Mouse (Mus musculus): Measurements from ENCODE around the gene Tesc. TPM values are rescaled to one million over a fixed set of nuclear protein-coding genes. Genes with fewer than 3 reads are reported as not detected.

The Tesc gene
- total RNA-seq, 2 experiments from 2014 or later, result not detected

- ATAC-seq (replicated peaks; ENCODE audit: low FRiP score, poor library complexity, severe bottlenecking), result no peak
Measured at GRCm38 (mm10) chr5:118095433-118095832, 67.9 kb downstream of the Tesc start.

GRCm38 (mm10) chr5:118095849-118096248 is 68.3 kb downstream of the Tesc start:
- ATAC-seq (replicated peaks; ENCODE audit: low FRiP score, poor library complexity, severe bottlenecking), result no peak

GRCm38 (mm10) chr5:118096317-118096716 is 68.8 kb downstream of the Tesc start:
- ATAC-seq (replicated peaks; ENCODE audit: low FRiP score, poor library complexity, severe bottlenecking), result no peak

GRCm38 (mm10) chr5:118099069-118099869 is 71.7 kb downstream of the Tesc start:
- no peak for ATAC-seq (replicated peaks; ENCODE audit: low FRiP score, poor library complexity, severe bottlenecking)

GRCm38 (mm10) chr5:118099870-118100478 is 72.4 kb downstream of the Tesc start:
- no peak for ATAC-seq (replicated peaks; ENCODE audit: low FRiP score, poor library complexity, severe bottlenecking)

GRCm38 (mm10) chr5:118105536-118105935 is 78.0 kb downstream of the Tesc start:
- ATAC-seq (replicated peaks; ENCODE audit: low FRiP score, poor library complexity, severe bottlenecking), result no peak

GRCm38 (mm10) chr5:118106667-118107066 is 79.1 kb downstream of the Tesc start:
- no peak for ATAC-seq (replicated peaks; ENCODE audit: low FRiP score, poor library complexity, severe bottlenecking)

- ATAC-seq (replicated peaks; ENCODE audit: low FRiP score, poor library complexity, severe bottlenecking), result no peak
Measured at GRCm38 (mm10) chr5:118108124-118108793, 80.7 kb downstream of the Tesc start.

- no peak for ATAC-seq (replicated peaks; ENCODE audit: low FRiP score, poor library complexity, severe bottlenecking)
Measured at GRCm38 (mm10) chr5:118108794-118109440, 81.4 kb downstream of the Tesc start.

Other genes starting within 250 kb of the Tesc start
- not detected in 2 replicates for gene Nos1, start 246.7 kb upstream of the Tesc start, total RNA-seq (2015; ENCODE audit: low replicate concordance)
- not detected in 2 replicates for gene Nos1, start 246.7 kb upstream of the Tesc start, total RNA-seq (2017; ENCODE audit: low replicate concordance)
- gene Fbxo21, start 51.0 kb upstream of the Tesc start, total RNA-seq (2015; ENCODE audit: low replicate concordance), result 6.3 TPM in 1 of 2 replicates, not detected in the other
- gene Fbxo21, start 51.0 kb upstream of the Tesc start, total RNA-seq (2017; ENCODE audit: low replicate concordance), result 1.0 and 21.4 TPM in 2 replicates
- 0.84 and 4.0 TPM in 2 replicates for gene Fbxw8, start 127.7 kb downstream of the Tesc start, total RNA-seq (2015; ENCODE audit: low replicate concordance)
- 0.30 and 3.2 TPM in 2 replicates for gene Fbxw8, start 127.7 kb downstream of the Tesc start, total RNA-seq (2017; ENCODE audit: low replicate concordance)
- gene Hrk, start 136.9 kb downstream of the Tesc start, total RNA-seq (2015; ENCODE audit: low replicate concordance), result not detected in 2 replicates
- gene Hrk, start 136.9 kb downstream of the Tesc start, total RNA-seq (2017; ENCODE audit: low replicate concordance), result not detected in 2 replicates
- gene Rnft2, start 217.4 kb downstream of the Tesc start, total RNA-seq (2015; ENCODE audit: low replicate concordance), result not detected in 2 replicates
- gene Rnft2, start 217.4 kb downstream of the Tesc start, total RNA-seq (2017; ENCODE audit: low replicate concordance), result not detected in 2 replicates
- gene 2410131K14Rik, start 217.5 kb downstream of the Tesc start, total RNA-seq (2015; ENCODE audit: low replicate concordance), result 0.72 and 1.7 TPM in 2 replicates
- 0.39 and 1.7 TPM in 2 replicates for gene 2410131K14Rik, start 217.5 kb downstream of the Tesc start, total RNA-seq (2017; ENCODE audit: low replicate concordance)